Mouse (Mus musculus): ENCODE measurements around the gene Atp6v1e1.
"Not testable (repeated sequence)": the region's sequence is repeated elsewhere in the genome, so short reads cannot be mapped to it uniquely, and the experiment has no call there.

Atp6v1e1 gene

GRCm38 (mm10) chr6:120820144-120820543, 2.4 kb downstream of the Atp6v1e1 start:
- DNase-seq (ENCODE audit: low spot score in 2 of 2) = no peak

GRCm38 (mm10) chr6:120819294-120819693, 3.3 kb downstream of the Atp6v1e1 start:
- DNase-seq (ENCODE audit: low spot score in 2 of 2) = no peak

GRCm38 (mm10) chr6:120811999-120812398, 10.6 kb downstream of the Atp6v1e1 start:
- not testable (repeated sequence) for DNase-seq (ENCODE audit: low spot score in 2 of 2)

GRCm38 (mm10) chr6:120807738-120808081, 14.9 kb downstream of the Atp6v1e1 start:
- DNase-seq (ENCODE audit: low spot score in 2 of 2) = no peak

GRCm38 (mm10) chr6:120806999-120807737, 15.4 kb downstream of the Atp6v1e1 start:
- no peak for DNase-seq (ENCODE audit: low spot score in 2 of 2)

- DNase-seq (ENCODE audit: low spot score in 2 of 2) = no peak
Observed at GRCm38 (mm10) chr6:120799581-120800041, 23.0 kb downstream of the Atp6v1e1 start.

- no peak for DNase-seq (ENCODE audit: low spot score in 2 of 2)
Observed at GRCm38 (mm10) chr6:120798905-120799304, 23.7 kb downstream of the Atp6v1e1 start.

- DNase-seq (ENCODE audit: low spot score in 2 of 2) = peak; percentile 56 to 57
Observed at GRCm38 (mm10) chr6:120798019-120798418, 24.6 kb downstream of the Atp6v1e1 start.

- peak; percentile 68 to 71 for DNase-seq (ENCODE audit: low spot score in 2 of 2)
Observed at GRCm38 (mm10) chr6:120796111-120796510, 26.5 kb downstream of the Atp6v1e1 start.

- no peak for DNase-seq (ENCODE audit: low spot score in 2 of 2)
Observed at GRCm38 (mm10) chr6:120795422-120796086, 27.0 kb downstream of the Atp6v1e1 start.

GRCm38 (mm10) chr6:120792947-120793346, 29.6 kb downstream of the Atp6v1e1 start:
- DNase-seq (ENCODE audit: low spot score in 2 of 2) = peak in 1 of 2 experiments; percentile 46

GRCm38 (mm10) chr6:120790717-120791116, 31.9 kb downstream of the Atp6v1e1 start:
- no peak for DNase-seq (ENCODE audit: low spot score in 2 of 2)

GRCm38 (mm10) chr6:120790153-120790552, 32.4 kb downstream of the Atp6v1e1 start:
- DNase-seq (ENCODE audit: low spot score in 2 of 2) = no peak

GRCm38 (mm10) chr6:120788904-120789303, 33.7 kb downstream of the Atp6v1e1 start:
- no peak for DNase-seq (ENCODE audit: low spot score in 2 of 2)

- DNase-seq (ENCODE audit: low spot score in 2 of 2) = no peak
Observed at GRCm38 (mm10) chr6:120788068-120788607, 34.5 kb downstream of the Atp6v1e1 start.

- no peak for DNase-seq (ENCODE audit: low spot score in 2 of 2)
Observed at GRCm38 (mm10) chr6:120784351-120784750, 38.2 kb downstream of the Atp6v1e1 start.

GRCm38 (mm10) chr6:120782948-120783347, 39.6 kb downstream of the Atp6v1e1 start:
- DNase-seq (ENCODE audit: low spot score in 2 of 2) = no peak

- no peak for DNase-seq (ENCODE audit: low spot score in 2 of 2)
Observed at GRCm38 (mm10) chr6:120778226-120778625, 44.4 kb downstream of the Atp6v1e1 start.

GRCm38 (mm10) chr6:120777533-120777932, 45.1 kb downstream of the Atp6v1e1 start:
- no peak for DNase-seq (ENCODE audit: low spot score in 2 of 2)

GRCm38 (mm10) chr6:120776286-120776685, 46.3 kb downstream of the Atp6v1e1 start:
- DNase-seq (ENCODE audit: low spot score in 2 of 2) = no peak

GRCm38 (mm10) chr6:120773763-120774162, 48.8 kb downstream of the Atp6v1e1 start:
- DNase-seq (ENCODE audit: low spot score in 2 of 2) = no peak

- peak in 1 of 2 experiments; percentile 39 for DNase-seq (ENCODE audit: low spot score in 2 of 2)
Observed at GRCm38 (mm10) chr6:120773149-120773628, 49.4 kb downstream of the Atp6v1e1 start, which contains the start of gene Slc25a18. TSS of gene Slc25a18 (plus strand) at chr6:120773578.

GRCm38 (mm10) chr6:120772025-120772424, 50.6 kb downstream of the Atp6v1e1 start:
- no peak for DNase-seq (ENCODE audit: low spot score in 2 of 2)
